Mouse (Mus musculus) erythroblast, adult 5-6 weeks (primary cell): ENCODE measurements at regions not wholly inside any gene's neighbourhood (a gene's known extent, or its start where the extent isn't known, plus 50 kb on each side); places are given as distances from the start of the nearest gene placed in this dataset.
"Not testable (repeated sequence)": the region's sequence is repeated elsewhere in the genome, so short reads cannot be mapped to it uniquely, and the experiment has no call there.

Experiments
- ATAC-seq: replicated peaks from 2 replicates; pipeline ENCODE4 v1.8.0; 2016; ENCODE audit warnings: moderate number of reproducible peaks, mild to moderate bottlenecking, moderate TSS enrichment, inconsistent platforms; ENCODE audit not compliant: poor library complexity, low FRiP score, severe bottlenecking

GRCm38 (mm10) chr7:82047456-82047855 is 55.4 kb upstream of the Bnc1 start:
- no peak for ATAC-seq

GRCm38 (mm10) chr7:82053411-82053810 is 61.3 kb upstream of the Bnc1 start:
- ATAC-seq: no peak

GRCm38 (mm10) chr7:82056551-82057230 is 64.6 kb upstream of the Bnc1 start:
- no peak for ATAC-seq

GRCm38 (mm10) chr7:82063407-82063806 is 71.3 kb upstream of the Bnc1 start:
- no peak for ATAC-seq

GRCm38 (mm10) chr7:82069629-82070450 is 77.7 kb upstream of the Bnc1 start:
- ATAC-seq: no peak

- ATAC-seq: no peak
These were observed 79.0 kb upstream of the Bnc1 start for GRCm38 (mm10) chr7:82070946-82071727.

- no peak for ATAC-seq
These were observed 83.3 kb upstream of the Bnc1 start for GRCm38 (mm10) chr7:82075359-82075758.

- ATAC-seq: no peak
These were observed 89.8 kb upstream of the Bnc1 start for GRCm38 (mm10) chr7:82081851-82082250.

- ATAC-seq: no peak
These were observed 90.8 kb upstream of the Sh3gl3 start for GRCm38 (mm10) chr7:82082883-82083282.

GRCm38 (mm10) chr7:82084473-82084872 is 89.2 kb upstream of the Sh3gl3 start:
- no peak for ATAC-seq

GRCm38 (mm10) chr7:82085205-82085604 is 88.4 kb upstream of the Sh3gl3 start:
- ATAC-seq: no peak

GRCm38 (mm10) chr7:82098136-82098535 is 75.5 kb upstream of the Sh3gl3 start:
- no peak for ATAC-seq

- ATAC-seq: no peak
These were observed 72.3 kb upstream of the Sh3gl3 start for GRCm38 (mm10) chr7:82101314-82101713.

GRCm38 (mm10) chr7:82105631-82106030 is 68.0 kb upstream of the Sh3gl3 start:
- no peak for ATAC-seq

GRCm38 (mm10) chr7:82109141-82109540 is 64.5 kb upstream of the Sh3gl3 start:
- not testable (repeated sequence) for ATAC-seq

GRCm38 (mm10) chr7:82109550-82109949 is 64.1 kb upstream of the Sh3gl3 start:
- no peak for ATAC-seq

- ATAC-seq: no peak
These were observed 63.7 kb upstream of the Sh3gl3 start for GRCm38 (mm10) chr7:82109977-82110376.

GRCm38 (mm10) chr7:82112046-82112445 is 61.6 kb upstream of the Sh3gl3 start:
- ATAC-seq: no peak

- no peak for ATAC-seq
These were observed 58.0 kb upstream of the Sh3gl3 start for GRCm38 (mm10) chr7:82115646-82116045.

- no peak for ATAC-seq
These were observed 54.4 kb upstream of the Sh3gl3 start for GRCm38 (mm10) chr7:82119266-82119665.

- ATAC-seq: no peak
These were observed 53.8 kb upstream of the Sh3gl3 start for GRCm38 (mm10) chr7:82119866-82120265.
